Mouse (Mus musculus) forebrain, embryonic 11.5 days (tissue): ENCODE measurements around the gene Cyth4. TPM values are rescaled to one million over a fixed set of nuclear protein-coding genes. Genes with fewer than 3 reads are reported as not detected.
A peak's percentile ranks its signal among the peaks of the same experiment; 100 is the strongest.

Experiments used
- ATAC-seq: fragments of 200-750 bp; cut with Nextera tagmentation; replicated peaks from 2 replicates; pipeline ENCODE4 v1.8.0; 2017; ENCODE audit warnings: moderate TSS enrichment; ENCODE audit not compliant: low FRiP score
- DNase-seq: peaks from one replicate; pipeline ENCODE4 v3.0.0-alpha.2; 2017; ENCODE audit warnings: low spot score
- H3K27ac ChIP-seq: fragments of 300-500 bp; sonication (generic); 2 replicates; pipeline ENCODE4 v1.5.1; 2014; ENCODE audit warnings: low read depth, low read length
- H3K27me3 ChIP-seq: fragments of 300-500 bp; sonication (generic); 2 replicates; pipeline ENCODE4 v1.6.1; 2014; ENCODE audit warnings: mild to moderate bottlenecking, low read length, mixed read lengths; ENCODE audit not compliant: control insufficient read depth, insufficient read depth
- H3K36me3 ChIP-seq: fragments of 300-500 bp; sonication (generic); 2 replicates; pipeline ENCODE4 v1.6.1; 2014; ENCODE audit warnings: mild to moderate bottlenecking, low read length, moderate library complexity, mixed read lengths; ENCODE audit not compliant: control insufficient read depth, insufficient read depth
- H3K4me1 ChIP-seq: fragments of 300-500 bp; sonication (generic); replicated peaks from 2 replicates; pipeline ENCODE4 v1.6.1; 2014; ENCODE audit warnings: low read length, mixed read lengths; ENCODE audit not compliant: control insufficient read depth, insufficient read depth
- H3K4me2 ChIP-seq: fragments of 300-500 bp; sonication (generic); 2 replicates; pipeline ENCODE4 v1.6.1; 2014; ENCODE audit warnings: low read depth, mild to moderate bottlenecking, low read length, moderate library complexity, mixed read lengths; ENCODE audit not compliant: severe bottlenecking
- H3K4me3 ChIP-seq: fragments of 300-500 bp; sonication (generic); 2 replicates; pipeline ENCODE4 v1.5.1; 2014; ENCODE audit warnings: low read depth, low read length
- H3K9ac ChIP-seq: fragments of 300-500 bp; sonication (generic); 2 replicates; pipeline ENCODE4 v1.6.1; 2014; ENCODE audit warnings: low read length
- H3K9me3 ChIP-seq: fragments of 300-500 bp; sonication (generic); 2 replicates; pipeline ENCODE4 v1.6.1; 2016; ENCODE audit warnings: low read length, mixed read lengths; ENCODE audit not compliant: control insufficient read depth
- WGBS: fragments of 180-500 bp; shearing (Covaris S2); extraction: QIAGEN DNeasy Blood & Tissue Kit; methylation state at CpG from one replicate; pipeline ENCODE4 v1.1.7; 2014; 5-methylcytosine and 5-hydroxymethylcytosine counted together
- polyA plus RNA-seq: library from polyadenylated mRNA; unstranded; fragments of >200 nt; fragmentation: Nextera tagmentation; extraction: Ambion mirVana; gene quantifications from 2 replicates; pipeline ENCODE4 v1.2.1, GENCODE M21; 2014

Cyth4 gene
- polyA plus RNA-seq, 1 experiment from 2014 or later = 2.0 TPM

- no peaks in the 10 kb centered on the region for H3K27me3 ChIP-seq
- no peaks in the 10 kb centered on the region for H3K36me3 ChIP-seq
- DNase-seq (no peak), ATAC-seq (no peak)
- 78% methylated on average over 13 of the region's 13 CpGs for WGBS
- no peaks in the 10 kb centered on the region for H3K4me1 ChIP-seq
- H3K9me3 ChIP-seq = no peaks in the 10 kb centered on the region
- H3K9ac ChIP-seq = no peak overlapping the region
- no peak overlapping the region for H3K4me3 ChIP-seq
- no peak overlapping the region for H3K4me2 ChIP-seq
- H3K27ac ChIP-seq = no peak overlapping the region
Observed at GRCm38 (mm10) chr15:78599529-78600193, 2.8 kb downstream of the Cyth4 start.

GRCm38 (mm10) chr15:78601180-78601579, 4.3 kb downstream of the Cyth4 start:
- Histone ChIP-seq H3K4me2 (no peak overlapping the region), H3K27me3 (no peaks in the 10 kb centered on the region), H3K27ac (no peak overlapping the region), H3K4me3 (no peak overlapping the region), H3K9ac (no peak overlapping the region), H3K4me1 (no peaks in the 10 kb centered on the region), H3K9me3 (no peaks in the 10 kb centered on the region), H3K36me3 (no peaks in the 10 kb centered on the region)
- DNase-seq (no peak), ATAC-seq (no peak)
- 77% methylated on average over 6 of the region's 6 CpGs for WGBS

GRCm38 (mm10) chr15:78604255-78604654, 7.4 kb downstream of the Cyth4 start:
- 77% methylated on average over 6 of the region's 6 CpGs for WGBS
- H3K36me3 ChIP-seq = no peaks in the 10 kb centered on the region
- ATAC-seq = no peak
- H3K9ac ChIP-seq = no peak overlapping the region
- H3K4me3 ChIP-seq = no peak overlapping the region
- no peaks in the 10 kb centered on the region for H3K27me3 ChIP-seq
- H3K4me1 ChIP-seq = no peaks in the 10 kb centered on the region
- no peak for DNase-seq
- no peaks in the 10 kb centered on the region for H3K9me3 ChIP-seq
- H3K4me2 ChIP-seq = no peak overlapping the region
- H3K27ac ChIP-seq = no peak overlapping the region

DNA sequence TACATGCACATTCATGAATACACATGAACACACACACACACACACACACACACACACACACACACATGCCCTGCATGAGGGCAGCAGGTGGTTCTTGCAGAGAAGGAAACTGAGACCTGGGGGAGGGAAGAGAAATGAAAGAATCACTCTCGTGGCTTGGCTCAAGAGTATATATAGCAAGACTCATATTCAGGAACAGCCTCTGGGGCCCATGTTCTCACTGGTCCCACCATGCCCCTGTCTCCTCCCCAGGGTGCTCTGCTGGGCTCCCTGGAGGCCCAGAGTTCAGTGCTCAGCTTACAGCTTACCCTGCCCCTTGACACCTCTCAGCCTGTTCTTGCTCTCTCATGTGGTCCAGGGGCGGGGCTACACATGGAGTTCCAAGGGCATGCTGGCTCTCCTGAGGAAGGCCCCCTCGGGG, 8.5 kb downstream of the Cyth4 start:
- Histone ChIP-seq H3K9ac (no peak overlapping the region), H3K27ac (no peak overlapping the region), H3K4me1 (no peaks in the 10 kb centered on the region), H3K4me3 (no peak overlapping the region), H3K4me2 (no peak overlapping the region), H3K27me3 (no peaks in the 10 kb centered on the region), H3K36me3 (no peaks in the 10 kb centered on the region), H3K9me3 (no peaks in the 10 kb centered on the region)
- 57% methylated on average over 3 of the region's 3 CpGs for WGBS
- ATAC-seq = no peak
- DNase-seq = no peak

DNA sequence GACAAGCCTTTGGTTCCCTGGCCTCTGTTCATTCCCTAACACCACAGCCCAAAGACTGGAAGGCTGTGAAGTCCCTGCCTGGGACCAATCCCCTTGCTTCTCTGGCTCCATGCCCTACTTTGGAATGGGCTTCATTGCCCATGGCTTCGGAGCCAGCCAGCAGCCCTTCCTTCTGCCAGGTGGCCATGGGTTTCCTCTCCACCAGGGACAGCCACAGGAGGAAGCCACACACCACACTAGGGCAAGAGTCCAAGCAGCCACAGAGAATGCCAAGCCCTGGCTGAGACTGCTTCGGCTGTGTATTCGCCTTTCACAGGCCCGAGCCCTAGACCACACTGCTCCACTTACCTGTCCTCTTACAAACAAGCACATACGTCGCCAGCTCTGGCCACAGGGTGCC, 9.2 kb downstream of the Cyth4 start:
- no peak for ATAC-seq
- 87% methylated on average over 6 of the region's 6 CpGs for WGBS
- H3K4me2 ChIP-seq = no peak overlapping the region

DNA sequence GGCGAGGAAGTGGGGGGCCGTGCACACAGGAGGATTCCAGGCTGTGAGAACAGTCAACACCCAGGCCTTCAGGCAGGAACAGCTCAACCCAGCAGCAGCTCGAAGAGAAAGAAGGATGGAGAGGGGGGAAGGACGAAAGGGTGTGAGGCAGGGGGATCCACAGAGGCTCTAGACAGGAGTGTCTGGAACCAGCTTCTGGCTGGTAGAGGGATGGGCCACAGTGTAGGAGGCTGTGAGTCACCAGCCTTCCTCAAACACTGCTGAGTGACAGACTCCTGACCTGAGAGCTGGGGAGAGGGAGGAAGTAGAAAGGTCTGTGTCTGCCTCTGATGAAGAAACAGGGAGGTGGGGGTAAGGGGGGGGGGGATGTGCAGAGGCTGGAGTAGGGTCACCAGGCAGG, 10.6 kb downstream of the Cyth4 start:
- H3K9me3 ChIP-seq = no peaks in the 10 kb centered on the region
- no peak for DNase-seq
- no peak overlapping the region for H3K27ac ChIP-seq
- no peak overlapping the region for H3K4me2 ChIP-seq
- peaks cover 6% of the 10 kb centered on the region; the same call in 1 of the 2 replicates for H3K4me1 ChIP-seq
- H3K9ac ChIP-seq = no peak overlapping the region
- H3K36me3 ChIP-seq = no peaks in the 10 kb centered on the region
- WGBS = 75% methylated on average over 4 of the region's 4 CpGs
- ATAC-seq = no peak
- no peak overlapping the region for H3K4me3 ChIP-seq
- H3K27me3 ChIP-seq = no peaks in the 10 kb centered on the region

More for the DNA sequence above, 9.2 kb downstream of the Cyth4 start:
- Histone ChIP-seq H3K27me3 (no peaks in the 10 kb centered on the region), H3K9me3 (no peaks in the 10 kb centered on the region), H3K4me1 (peaks cover 2% of the 10 kb centered on the region; the same call in 1 of the 2 replicates), H3K9ac (no peak overlapping the region), H3K36me3 (no peaks in the 10 kb centered on the region), H3K27ac (no peak overlapping the region), H3K4me3 (no peak overlapping the region)
- DNase-seq = no peak

- DNase-seq (peak; percentile 60), ATAC-seq (no peak)
- Histone ChIP-seq H3K36me3 (no peaks in the 10 kb centered on the region), H3K27me3 (no peaks in the 10 kb centered on the region), H3K27ac (no peak overlapping the region), H3K4me1 (peaks cover 6% of the 10 kb centered on the region; the same call in 1 of the 2 replicates), H3K4me3 (no peak overlapping the region), H3K4me2 (no peak overlapping the region), H3K9ac (no peak overlapping the region), H3K9me3 (no peaks in the 10 kb centered on the region)
- 37% methylated on average over 12 of the region's 12 CpGs for WGBS
Observed at GRCm38 (mm10) chr15:78610705-78611462, 14.0 kb downstream of the Cyth4 start.

- no peak for DNase-seq
- Histone ChIP-seq H3K27me3 (no peaks in the 10 kb centered on the region), H3K9me3 (no peaks in the 10 kb centered on the region), H3K36me3 (no peaks in the 10 kb centered on the region), H3K27ac (no peak overlapping the region), H3K4me2 (no peak overlapping the region), H3K9ac (no peak overlapping the region), H3K4me1 (peaks cover 6% of the 10 kb centered on the region; the same call in 1 of the 2 replicates), H3K4me3 (no peak overlapping the region)
- ATAC-seq = no peak
- 94% methylated on average over 7 of the region's 7 CpGs for WGBS
Observed at GRCm38 (mm10) chr15:78614536-78614935, 17.7 kb downstream of the Cyth4 start.
